Mouse (Mus musculus): ENCODE results near the gene Slc9a3r2.

GRCm38 (mm10) chr17:24686514-24686913, 36.4 kb upstream of the Slc9a3r2 start:
- TF ChIP-seq CTCF (IDR thresholded peaks at IDR 0.05): no peak
- TF ChIP-seq EP300 (IDR thresholded peaks at IDR 0.05): no peak
